Mouse (Mus musculus) intestine, embryonic 15.5 days (tissue): ENCODE data around the gene Gm45021. TPM values are rescaled to one million over a fixed set of nuclear protein-coding genes. Genes with fewer than 3 reads are reported as not detected.

Experiments
- ATAC-seq: fragments of 200-750 bp; cut with Nextera tagmentation; 2 replicates; pipeline ENCODE4 v1.8.0; 2017; ENCODE audit warnings: moderate TSS enrichment, moderate library complexity
- H3K27ac ChIP-seq: fragments of 300-500 bp; sonication (generic); 2 replicates; pipeline ENCODE4 v1.5.1; 2015; ENCODE audit warnings: mild to moderate bottlenecking, inconsistent platforms
- H3K27me3 ChIP-seq: fragments of 300-500 bp; sonication (generic); replicated peaks from 2 replicates; pipeline ENCODE4 v1.6.1; 2015; ENCODE audit warnings: inconsistent platforms
- H3K36me3 ChIP-seq: fragments of 300-500 bp; sonication (generic); 2 replicates; pipeline ENCODE4 v1.6.1; 2015; ENCODE audit warnings: inconsistent platforms
- H3K4me1 ChIP-seq: fragments of 300-500 bp; sonication (generic); replicated peaks from 2 replicates; pipeline ENCODE4 v1.6.1; 2015; ENCODE audit warnings: inconsistent platforms
- H3K4me2 ChIP-seq: fragments of 300-500 bp; sonication (generic); replicated peaks from 2 replicates; pipeline ENCODE4 v1.6.1; 2015; ENCODE audit warnings: mild to moderate bottlenecking, inconsistent platforms
- H3K4me3 ChIP-seq: fragments of 300-500 bp; sonication (generic); replicated peaks from 2 replicates; pipeline ENCODE4 v1.5.1; 2015; ENCODE audit warnings: inconsistent platforms
- H3K9ac ChIP-seq: fragments of 300-500 bp; sonication (generic); 2 replicates; pipeline ENCODE4 v1.6.1; 2015; ENCODE audit warnings: inconsistent platforms
- H3K9me3 ChIP-seq: fragments of 300-500 bp; sonication (generic); 2 replicates; pipeline ENCODE4 v1.6.1; 2016; ENCODE audit warnings: inconsistent platforms
- WGBS: fragments of 180-500 bp; shearing (Covaris S2); methylation state at CpG from one replicate; pipeline ENCODE4 v1.1.7; 2015; 5-methylcytosine and 5-hydroxymethylcytosine counted together
- polyA plus RNA-seq: library from polyadenylated mRNA; unstranded; fragments of >200 nt; fragmentation: Nextera tagmentation; extraction: Ambion mirVana; gene quantifications from 2 replicates; pipeline ENCODE4 v1.2.1, GENCODE M21; 2015

Gene Gm45021
- polyA plus RNA-seq, 1 experiment from 2014 or later, result not detected

DNA sequence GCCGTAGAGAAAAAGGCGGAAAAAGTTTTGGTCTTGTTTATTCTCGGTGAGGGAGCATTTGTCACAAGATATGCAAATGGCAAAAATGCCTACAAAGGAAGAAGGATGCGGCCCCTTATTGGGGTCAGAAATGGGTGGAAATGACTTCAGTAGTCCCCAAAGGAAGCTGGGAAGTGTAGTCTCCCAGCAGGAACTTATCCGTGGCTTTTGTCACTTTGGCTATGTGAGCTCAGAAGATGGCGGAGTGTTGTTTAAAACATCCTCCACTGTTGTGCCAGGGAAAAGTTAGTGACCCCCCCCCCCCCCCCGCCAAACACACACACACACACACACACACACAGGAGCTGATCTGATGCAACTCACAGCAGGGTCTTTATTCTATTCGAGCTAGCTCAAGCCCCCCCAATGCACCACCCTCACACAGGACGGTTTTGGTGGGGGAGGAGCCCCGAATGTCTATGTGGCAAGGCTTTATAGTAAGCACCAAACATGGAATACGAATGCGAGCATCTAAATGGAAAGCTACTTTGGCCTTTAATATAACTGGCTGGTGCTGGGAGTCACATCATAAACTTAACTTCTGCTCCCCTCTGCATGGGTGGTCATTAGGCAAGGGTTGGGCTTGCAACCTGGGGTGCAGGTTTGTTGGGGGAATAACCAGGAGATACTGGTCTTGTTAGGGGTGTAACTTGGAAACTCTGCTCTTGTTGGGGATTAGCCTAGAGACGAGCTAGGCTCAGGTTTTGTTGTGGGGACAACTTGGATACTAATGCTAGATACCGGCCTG lies 34.1 kb upstream of the Gm45021 start:
- peak overlapping the region; percentile 69 for H3K4me2 ChIP-seq
- peak; percentile 89 for ATAC-seq
- H3K9ac ChIP-seq, result peak overlapping the region; percentile 54
- H3K4me1 ChIP-seq, result 0 out of 2 replicates have a peak, but pooled peaks cover 7% of the 10 kb centered on the region
- H3K27ac ChIP-seq, result peak overlapping the region; percentile 97
- H3K4me3 ChIP-seq, result peak overlapping the region; percentile 53
- H3K36me3 ChIP-seq, result no peaks in the 10 kb centered on the region
- H3K27me3 ChIP-seq, result no peaks in the 10 kb centered on the region
- no peaks in the 10 kb centered on the region for H3K9me3 ChIP-seq
- 30% methylated on average over 14 of the region's 14 CpGs for WGBS

DNA sequence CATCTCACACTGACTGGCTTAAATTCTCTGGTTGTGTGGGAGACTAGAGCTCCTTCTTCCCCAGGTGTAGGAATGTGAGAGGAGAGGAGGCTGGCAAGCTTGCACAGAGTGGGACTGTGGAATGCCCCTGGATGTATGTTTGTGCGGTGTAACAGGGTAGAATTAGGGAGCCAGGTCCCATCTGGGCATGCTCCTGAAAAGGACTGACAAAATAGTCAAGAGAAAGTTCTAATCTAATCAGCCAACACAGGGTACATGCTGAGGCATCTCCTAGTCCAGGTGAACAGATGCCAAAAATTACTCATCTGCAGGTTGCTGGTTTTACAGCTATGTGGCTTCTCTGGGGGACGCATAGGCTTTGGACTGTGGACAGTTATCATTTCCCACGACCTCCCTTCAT lies 33.5 kb upstream of the Gm45021 start:
- 0 out of 2 replicates have a peak, but pooled peaks cover 7% of the 10 kb centered on the region for H3K4me1 ChIP-seq
- ATAC-seq, result no peak
- H3K4me2 ChIP-seq, result peak overlapping the region; percentile 69
- H3K9me3 ChIP-seq, result no peaks in the 10 kb centered on the region
- H3K9ac ChIP-seq, result no peak overlapping the region
- no peaks in the 10 kb centered on the region for H3K27me3 ChIP-seq
- WGBS, result 81% methylated on average over 3 of the region's 3 CpGs
- no peak overlapping the region for H3K4me3 ChIP-seq
- no peak overlapping the region for H3K27ac ChIP-seq
- H3K36me3 ChIP-seq, result no peaks in the 10 kb centered on the region

DNA sequence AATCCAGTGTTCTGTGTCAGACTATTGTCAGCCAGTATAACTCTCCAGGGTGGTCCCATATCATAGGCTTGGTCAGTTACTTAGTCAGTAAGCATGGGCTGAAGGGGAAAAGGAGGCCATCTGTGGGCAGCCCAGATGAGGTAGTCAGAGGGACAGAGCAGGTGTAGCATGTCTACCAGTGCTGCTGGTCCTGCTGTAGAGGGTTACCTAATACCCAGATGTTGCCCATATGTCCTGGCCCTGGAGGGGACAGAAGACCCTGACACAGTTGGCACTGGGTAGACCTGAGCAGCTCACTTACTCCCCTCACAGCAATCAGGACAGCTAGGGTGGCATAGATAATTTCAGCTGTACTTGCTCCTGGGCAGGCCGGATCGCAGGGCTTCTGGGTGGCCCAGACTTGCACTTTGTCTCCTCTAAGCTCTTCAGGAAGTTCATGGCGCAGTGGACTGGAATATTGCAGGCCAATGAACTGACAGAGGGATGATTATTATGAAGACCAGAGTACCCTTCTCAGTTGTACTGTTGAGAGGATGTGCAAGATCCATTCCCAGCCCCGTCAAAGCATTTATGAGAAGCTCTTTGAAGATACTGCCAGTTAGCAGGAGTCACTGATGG lies 23.6 kb upstream of the Gm45021 start:
- Histone ChIP-seq H3K4me3 (no peak overlapping the region), H3K27ac (no peak overlapping the region), H3K36me3 (0 out of 2 replicates have a peak, but pooled peaks cover 4% of the 10 kb centered on the region), H3K27me3 (no peaks in the 10 kb centered on the region), H3K4me1 (peaks cover 22% of the 10 kb centered on the region), H3K9me3 (no peaks in the 10 kb centered on the region), H3K9ac (no peak overlapping the region), H3K4me2 (no peak overlapping the region)
- no peak for ATAC-seq
- WGBS, result 73% methylated on average over 4 of the region's 4 CpGs

DNA sequence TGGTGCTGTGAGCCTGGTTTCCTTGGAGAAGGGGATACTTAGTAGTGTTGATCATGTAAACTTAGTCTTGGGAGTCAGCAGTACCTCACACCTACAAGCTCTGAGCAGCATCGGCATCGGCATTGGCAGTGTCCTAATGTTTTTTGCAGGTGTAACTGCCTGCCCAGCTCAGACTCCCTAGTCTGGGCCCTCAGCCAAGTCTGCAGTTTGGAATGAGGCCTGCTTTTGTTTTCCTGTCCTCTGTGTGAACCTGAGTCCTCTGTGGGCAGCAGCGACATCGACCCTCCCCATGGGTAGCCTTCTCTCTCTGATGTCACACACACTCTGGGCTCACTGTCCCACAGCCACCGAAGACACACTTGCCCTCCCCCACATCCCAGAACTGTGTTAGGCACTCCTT lies 23.1 kb upstream of the Gm45021 start:
- 58% methylated on average over 5 of the region's 5 CpGs for WGBS
- Histone ChIP-seq H3K4me2 (no peak overlapping the region), H3K27me3 (no peaks in the 10 kb centered on the region), H3K27ac (peak overlapping the region; percentile 22; the same call in 1 of the 2 replicates), H3K4me1 (peaks cover 22% of the 10 kb centered on the region), H3K36me3 (0 out of 2 replicates have a peak, but pooled peaks cover 4% of the 10 kb centered on the region), H3K9me3 (no peaks in the 10 kb centered on the region), H3K9ac (no peak overlapping the region), H3K4me3 (no peak overlapping the region)
- ATAC-seq, result peak; percentile 55; the same call in 1 of the 2 replicates

DNA sequence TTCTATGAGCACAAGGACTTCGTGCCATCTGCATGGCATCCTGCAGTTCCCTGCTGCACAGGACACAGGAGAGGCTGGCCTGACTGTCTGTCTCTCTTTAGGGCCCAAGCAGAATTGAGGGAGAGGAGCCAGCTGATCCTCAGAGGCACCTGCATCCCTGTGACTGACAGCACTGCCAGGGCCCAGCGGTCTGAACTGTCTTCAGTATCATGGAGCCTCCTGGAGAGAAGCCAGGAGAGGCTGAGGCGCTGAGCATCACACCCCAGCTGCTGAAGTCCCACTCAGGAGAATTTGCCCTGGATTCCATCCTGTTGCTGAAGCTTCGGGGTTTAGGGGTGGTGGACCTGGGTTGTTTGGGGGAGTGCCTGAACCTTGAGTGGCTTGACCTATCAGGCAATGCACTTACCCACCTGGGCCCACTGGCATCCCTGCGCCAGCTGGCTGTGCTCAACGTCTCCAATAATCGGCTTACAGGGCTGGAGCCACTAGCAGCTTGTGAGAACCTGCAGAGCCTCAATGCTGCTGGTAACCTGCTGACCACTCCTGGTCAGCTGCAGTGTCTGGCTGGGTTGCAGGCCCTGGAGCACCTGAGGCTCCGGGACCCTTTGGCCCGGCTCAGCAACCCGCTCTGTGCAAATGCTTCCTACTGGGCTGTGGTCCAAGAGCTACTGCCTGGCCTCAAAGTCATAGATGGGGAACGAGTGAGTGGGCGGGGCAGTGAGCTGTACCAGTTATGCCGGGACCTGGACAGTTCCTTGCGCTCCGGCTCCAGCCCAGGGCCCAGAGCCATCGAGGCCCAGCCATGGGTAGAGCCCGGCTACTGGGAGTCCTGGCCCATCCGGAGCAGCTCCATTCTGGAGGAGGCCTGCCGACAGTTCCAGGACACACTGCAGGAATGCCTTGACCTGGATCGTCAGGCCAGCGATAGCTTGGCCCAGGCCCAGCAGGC lies 21.1 kb upstream of the Gm45021 start:
- Histone ChIP-seq H3K27me3 (no peaks in the 10 kb centered on the region), H3K9ac (no peak overlapping the region), H3K27ac (peak overlapping the region; percentile 74), H3K4me2 (peak overlapping the region; percentile 10; the same call in 1 of the 2 replicates), H3K4me1 (peaks cover 27% of the 10 kb centered on the region), H3K4me3 (no peak overlapping the region), H3K9me3 (no peaks in the 10 kb centered on the region), H3K36me3 (0 out of 2 replicates have a peak, but pooled peaks cover 4% of the 10 kb centered on the region)
- WGBS, result 58% methylated on average over 21 of the region's 21 CpGs
- peak; percentile 39 for ATAC-seq

DNA sequence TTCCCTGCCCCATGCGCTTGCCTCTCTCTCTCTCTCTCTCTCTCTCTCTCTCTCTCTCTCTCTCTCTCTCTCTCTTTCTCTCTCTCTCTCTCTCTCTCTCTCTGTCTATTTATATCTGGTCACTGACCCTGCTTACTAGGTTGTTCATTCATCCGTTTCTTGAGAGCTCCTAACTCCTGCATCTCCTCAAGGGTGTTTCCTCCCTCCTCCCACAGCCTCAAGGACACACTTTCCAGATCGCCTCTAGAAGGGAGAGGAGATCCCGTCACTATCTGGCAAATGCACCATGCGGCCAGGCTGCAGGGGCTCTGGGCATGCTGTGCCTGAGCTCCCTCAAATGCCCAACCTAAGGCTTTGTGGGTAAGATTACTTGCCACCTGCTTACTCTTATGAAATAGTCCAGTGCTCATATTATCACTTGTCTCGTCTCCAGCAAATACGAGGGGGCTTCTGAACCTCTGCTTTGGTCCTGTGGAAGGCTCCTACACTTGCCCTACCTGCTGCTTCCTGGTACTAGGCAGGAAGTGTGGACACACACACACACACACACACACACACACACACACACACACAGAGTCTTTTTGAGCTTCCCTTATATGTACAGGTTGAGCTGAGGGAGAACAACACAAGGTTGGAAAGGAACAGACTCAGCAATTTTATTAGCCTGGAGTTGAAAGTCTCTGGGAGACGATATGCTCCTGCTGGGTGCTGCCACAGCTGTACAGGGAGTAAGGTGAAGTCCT lies 20.2 kb upstream of the Gm45021 start:
- Histone ChIP-seq H3K27me3 (no peaks in the 10 kb centered on the region), H3K4me1 (peaks cover 29% of the 10 kb centered on the region), H3K9ac (no peak overlapping the region), H3K9me3 (no peaks in the 10 kb centered on the region), H3K36me3 (0 out of 2 replicates have a peak, but pooled peaks cover 4% of the 10 kb centered on the region), H3K27ac (peak overlapping the region; percentile 44), H3K4me3 (no peak overlapping the region), H3K4me2 (peak overlapping the region; percentile 10; the same call in 1 of the 2 replicates)
- WGBS, result 64% methylated on average over 8 of the region's 8 CpGs
- ATAC-seq, result no peak

DNA sequence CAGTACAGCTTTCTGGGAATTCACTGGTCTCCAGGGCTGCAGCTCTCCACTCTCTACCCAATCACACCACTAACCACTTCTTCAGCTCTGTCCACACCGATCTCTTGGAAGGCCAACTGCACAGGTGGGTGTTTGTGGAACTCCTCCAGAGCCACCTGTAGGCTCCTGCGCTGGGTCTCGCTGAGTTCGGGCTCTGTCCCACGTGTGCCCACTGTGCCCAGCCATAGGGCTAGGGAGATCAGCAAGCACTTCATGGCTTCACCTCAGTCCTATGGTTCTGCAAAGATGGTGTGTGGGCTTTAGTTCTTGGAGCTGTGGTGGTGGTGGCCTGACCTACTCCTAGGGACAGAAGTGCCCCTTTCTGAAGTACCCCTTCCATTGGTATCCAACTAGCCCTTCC lies 17.4 kb upstream of the Gm45021 start:
- peak overlapping the region; percentile 64 for H3K27ac ChIP-seq
- H3K9me3 ChIP-seq, result no peaks in the 10 kb centered on the region
- peak overlapping the region; percentile 44 for H3K4me2 ChIP-seq
- peak overlapping the region; percentile 7; the same call in 1 of the 2 replicates for H3K4me3 ChIP-seq
- 0 out of 2 replicates have a peak, but pooled peaks cover 4% of the 10 kb centered on the region for H3K36me3 ChIP-seq
- no peak overlapping the region for H3K9ac ChIP-seq
- ATAC-seq, result no peak
- peaks cover 21% of the 10 kb centered on the region for H3K4me1 ChIP-seq
- H3K27me3 ChIP-seq, result no peaks in the 10 kb centered on the region
- WGBS, result 96% methylated on average over 5 of the region's 5 CpGs

DNA sequence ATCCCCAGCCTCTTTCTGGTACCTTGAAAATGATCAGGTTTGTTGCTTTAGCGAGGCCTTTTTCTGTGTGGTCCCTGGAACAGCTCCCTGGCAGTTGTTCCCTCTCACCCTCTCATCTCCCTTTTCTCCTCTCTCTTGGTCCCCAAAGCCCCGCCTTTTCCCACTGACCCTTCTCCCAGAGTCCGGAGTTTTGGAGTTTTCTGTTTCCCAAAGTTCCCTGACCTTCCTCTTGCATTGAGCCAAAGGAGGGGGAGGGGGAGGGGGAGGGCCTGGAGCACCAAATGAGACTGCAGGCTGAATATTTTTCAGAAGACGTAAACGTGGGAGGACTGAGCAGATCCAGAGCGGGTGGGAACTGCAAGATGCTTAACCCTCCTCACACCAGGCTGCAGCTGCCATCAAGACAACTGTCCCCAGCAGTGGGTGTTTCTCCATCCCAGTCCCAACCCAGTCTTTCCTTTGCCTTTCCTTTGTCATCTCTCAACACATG lies 16.8 kb upstream of the Gm45021 start, which contains the start of gene Rarres2:
Rarres2 (minus strand) TSS at position 218 of the 490 bp plus-strand sequence.
- ATAC-seq, result peak; percentile 83
- H3K27me3 ChIP-seq, result no peaks in the 10 kb centered on the region
- 20% methylated on average over 6 of the region's 6 CpGs for WGBS
- H3K9me3 ChIP-seq, result no peaks in the 10 kb centered on the region
- 0 out of 2 replicates have a peak, but pooled peaks cover 4% of the 10 kb centered on the region for H3K36me3 ChIP-seq
- H3K4me3 ChIP-seq, result peak within 1 kb of the TSS; percentile 7; the same call in 1 of the 2 replicates
- H3K4me1 ChIP-seq, result peaks cover 21% of the 10 kb centered on the region
- H3K4me2 ChIP-seq, result peak within 1 kb of the TSS; percentile 44
- peak within 1 kb of the TSS; percentile 64 for H3K27ac ChIP-seq
- no peak within 1 kb of the TSS for H3K9ac ChIP-seq

DNA sequence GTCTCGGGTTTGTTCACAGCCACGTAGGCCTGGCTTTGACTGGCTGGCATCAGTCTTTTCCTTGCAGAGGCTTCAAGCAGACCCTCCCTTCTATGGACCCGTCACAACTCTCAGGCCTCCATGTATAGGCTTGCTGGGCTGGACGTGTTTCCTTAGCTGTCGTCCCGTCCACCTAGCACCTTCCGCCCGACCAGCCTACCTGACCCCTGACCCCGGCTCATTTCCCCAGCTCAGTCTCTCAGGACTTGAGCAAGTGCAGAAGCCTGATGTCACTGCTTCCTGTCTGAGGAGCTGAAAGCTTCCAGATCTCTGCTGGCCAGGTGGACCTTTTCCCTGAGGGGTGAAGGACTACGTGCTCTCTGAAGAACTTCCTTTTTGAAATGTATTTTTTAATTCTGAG lies 16.1 kb upstream of the Gm45021 start:
- H3K9me3 ChIP-seq, result no peaks in the 10 kb centered on the region
- peaks cover 18% of the 10 kb centered on the region for H3K4me1 ChIP-seq
- WGBS, result 39% methylated on average over 10 of the region's 10 CpGs
- no peaks in the 10 kb centered on the region for H3K27me3 ChIP-seq
- H3K36me3 ChIP-seq, result 0 out of 2 replicates have a peak, but pooled peaks cover 4% of the 10 kb centered on the region
- H3K27ac ChIP-seq, result peak overlapping the region; percentile 64
- H3K4me2 ChIP-seq, result no peak overlapping the region
- H3K4me3 ChIP-seq, result no peak overlapping the region
- ATAC-seq, result peak; percentile 42
- no peak overlapping the region for H3K9ac ChIP-seq

DNA sequence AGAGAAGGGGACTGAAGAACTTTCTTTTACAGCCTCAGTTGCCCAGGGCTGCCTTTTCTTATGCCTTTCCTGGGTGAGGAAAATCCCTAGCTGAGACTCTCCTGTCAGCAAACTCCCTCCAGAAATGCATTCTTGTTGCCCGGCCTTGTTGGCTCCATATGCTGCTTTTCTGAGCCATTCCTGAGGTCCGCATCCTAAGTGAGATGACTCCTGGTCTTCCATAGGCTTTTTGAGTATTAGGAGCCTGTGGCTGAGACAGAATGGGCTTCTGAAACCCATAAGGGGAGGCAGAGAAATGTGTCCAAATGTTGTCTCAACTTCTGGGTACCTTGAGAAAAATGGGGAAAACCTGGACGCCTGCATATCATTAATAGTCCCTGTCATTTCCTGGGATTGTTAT lies 15.4 kb upstream of the Gm45021 start:
- Histone ChIP-seq H3K9ac (no peak overlapping the region), H3K36me3 (0 out of 2 replicates have a peak, but pooled peaks cover 4% of the 10 kb centered on the region), H3K9me3 (no peaks in the 10 kb centered on the region), H3K4me1 (peaks cover 15% of the 10 kb centered on the region; the same call in 1 of the 2 replicates), H3K4me3 (no peak overlapping the region), H3K4me2 (no peak overlapping the region), H3K27me3 (no peaks in the 10 kb centered on the region), H3K27ac (no peak overlapping the region)
- no peak for ATAC-seq
- 53% methylated on average over 3 of the region's 3 CpGs for WGBS

DNA sequence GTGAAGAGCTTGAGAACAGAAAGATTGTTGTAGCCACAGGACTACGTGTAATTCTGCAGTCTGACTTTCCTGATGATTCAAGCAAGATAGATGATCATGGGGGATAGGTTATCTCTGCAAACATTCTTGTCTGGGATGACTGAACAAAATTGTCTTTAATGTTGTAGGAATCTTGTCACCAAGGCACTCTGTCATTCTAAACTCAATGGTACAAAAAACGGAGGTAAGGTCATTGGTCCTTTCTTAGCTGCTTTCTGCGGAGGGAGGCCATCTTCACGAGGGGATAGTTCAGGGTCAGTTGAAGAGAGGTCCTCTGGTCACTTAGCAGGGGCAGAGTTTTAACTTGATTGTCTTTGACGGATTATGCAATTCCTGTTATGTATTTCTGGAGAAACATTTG lies 10.7 kb upstream of the Gm45021 start:
- no peak overlapping the region for H3K4me2 ChIP-seq
- WGBS, result 46% methylated on average over 5 of the region's 5 CpGs
- no peak for ATAC-seq

More for the DNA sequence above, 10.7 kb upstream of the Gm45021 start:
- no peaks in the 10 kb centered on the region for H3K9me3 ChIP-seq
- H3K36me3 ChIP-seq, result no peaks in the 10 kb centered on the region
- peaks cover 6% of the 10 kb centered on the region; the same call in 1 of the 2 replicates for H3K4me1 ChIP-seq
- no peaks in the 10 kb centered on the region for H3K27me3 ChIP-seq
- H3K4me3 ChIP-seq, result no peak overlapping the region
- H3K9ac ChIP-seq, result no peak overlapping the region
- H3K27ac ChIP-seq, result no peak overlapping the region
